Mouse (Mus musculus): Measurements from ENCODE around the gene Celsr1. TPM values are rescaled to one million over a fixed set of nuclear protein-coding genes. Genes with fewer than 3 reads are reported as not detected.

Celsr1 gene
- polyA plus RNA-seq, 1 experiment: 0.06 TPM

GRCm38 (mm10) chr15:85949421-85950164, 84.0 kb downstream of the Celsr1 start:
- peaks cover 52% of the 10 kb centered on the region for H3K27me3 ChIP-seq (ENCODE audit: control insufficient read depth, insufficient read depth, insufficient read length)
- H3K36me3 ChIP-seq (ENCODE audit: control insufficient read depth, insufficient read depth): no peaks in the 10 kb centered on the region
- no peak for TF ChIP-seq TCF3 (IDR thresholded peaks at IDR 0.05; ENCODE audit: insufficient read length, low read depth)
- TF ChIP-seq REST (IDR thresholded peaks at IDR 0.05; ENCODE audit: insufficient read depth, insufficient read length): no peak
- TF ChIP-seq SRF (IDR thresholded peaks at IDR 0.05; ENCODE audit: control insufficient read depth, insufficient read length, low read depth): no peak
- TF ChIP-seq MYOG (IDR thresholded peaks at IDR 0.05; ENCODE audit: control insufficient read depth in 1 of 3, insufficient read depth in 1 of 3, insufficient read length in 2 of 3, low read depth in 2 of 3): no peak
- no peak for TF ChIP-seq CEBPB (IDR thresholded peaks at IDR 0.05; ENCODE audit: insufficient read depth, poor library complexity, severe bottlenecking)
- TF ChIP-seq MYOD1 (IDR thresholded peaks at IDR 0.05; ENCODE audit: control insufficient read depth in 1 of 3, insufficient read length in 2 of 3, low read depth in 2 of 3): no peak
- TF ChIP-seq MAX (IDR thresholded peaks at IDR 0.05; ENCODE audit: low read depth): no peak
- TF ChIP-seq POLR2AphosphoS2 (IDR thresholded peaks at IDR 0.05; ENCODE audit: insufficient read length, low read depth): no peak
- TF ChIP-seq TCF12 (IDR thresholded peaks at IDR 0.05; ENCODE audit: insufficient read depth, poor library complexity, severe bottlenecking): no peak
- TF ChIP-seq POLR2A (IDR thresholded peaks at IDR 0.05; ENCODE audit: insufficient read length, low read depth): no peak
- TF ChIP-seq E2F4 (IDR thresholded peaks at IDR 0.05; ENCODE audit: insufficient read depth): no peak
- TF ChIP-seq USF1 (IDR thresholded peaks at IDR 0.05; ENCODE audit: low read depth): no peak
- H3K4me2 ChIP-seq (ENCODE audit: low read depth): no peak overlapping the region
- H3ac ChIP-seq (ENCODE audit: control insufficient read depth, insufficient read length): no peak overlapping the region
- H3K4me3 ChIP-seq: no peak overlapping the region
- no peaks in the 10 kb centered on the region for H3K79me2 ChIP-seq (ENCODE audit: control insufficient read depth, insufficient read depth)

- TF ChIP-seq E2F4 (IDR thresholded peaks at IDR 0.05; ENCODE audit: insufficient read depth): no peak
- H3K27me3 ChIP-seq (ENCODE audit: control insufficient read depth, insufficient read depth, insufficient read length): peaks cover 37% of the 10 kb centered on the region
- no peak overlapping the region for H3K4me2 ChIP-seq (ENCODE audit: low read depth)
These were observed 85.6 kb downstream of the Celsr1 start for GRCm38 (mm10) chr15:85947967-85948366.

GRCm38 (mm10) chr15:85947541-85947940, 86.0 kb downstream of the Celsr1 start:
- TF ChIP-seq CEBPB (IDR thresholded peaks at IDR 0.05; ENCODE audit: insufficient read depth, poor library complexity, severe bottlenecking): no peak
- no peak for TF ChIP-seq MYOD1 (IDR thresholded peaks at IDR 0.05; ENCODE audit: control insufficient read depth in 1 of 3, insufficient read length in 2 of 3, low read depth in 2 of 3)
- no peak for TF ChIP-seq MAX (IDR thresholded peaks at IDR 0.05; ENCODE audit: low read depth)
- TF ChIP-seq TCF12 (IDR thresholded peaks at IDR 0.05; ENCODE audit: insufficient read depth, poor library complexity, severe bottlenecking): no peak
- TF ChIP-seq USF1 (IDR thresholded peaks at IDR 0.05; ENCODE audit: low read depth): no peak
- TF ChIP-seq SRF (IDR thresholded peaks at IDR 0.05; ENCODE audit: control insufficient read depth, insufficient read length, low read depth): no peak
- no peak for TF ChIP-seq REST (IDR thresholded peaks at IDR 0.05; ENCODE audit: insufficient read depth, insufficient read length)
- no peak for TF ChIP-seq E2F4 (IDR thresholded peaks at IDR 0.05; ENCODE audit: insufficient read depth)
- no peak for TF ChIP-seq POLR2A (IDR thresholded peaks at IDR 0.05; ENCODE audit: insufficient read length, low read depth)
- no peak for TF ChIP-seq MYOG (IDR thresholded peaks at IDR 0.05; ENCODE audit: control insufficient read depth in 1 of 3, insufficient read depth in 1 of 3, insufficient read length in 2 of 3, low read depth in 2 of 3)
- no peak for TF ChIP-seq TCF3 (IDR thresholded peaks at IDR 0.05; ENCODE audit: insufficient read length, low read depth)
- TF ChIP-seq POLR2AphosphoS2 (IDR thresholded peaks at IDR 0.05; ENCODE audit: insufficient read length, low read depth): no peak
- Histone ChIP-seq H3K36me3 (ENCODE audit: control insufficient read depth, insufficient read depth) (no peaks in the 10 kb centered on the region), H3K79me2 (ENCODE audit: control insufficient read depth, insufficient read depth) (no peaks in the 10 kb centered on the region), H3K4me3 (no peak overlapping the region), H3ac (ENCODE audit: control insufficient read depth, insufficient read length) (no peak overlapping the region), H3K27me3 (ENCODE audit: control insufficient read depth, insufficient read depth, insufficient read length) (peaks cover 35% of the 10 kb centered on the region), H3K4me2 (ENCODE audit: low read depth) (no peak overlapping the region)

More at GRCm38 (mm10) chr15:85947967-85948366, 85.6 kb downstream of the Celsr1 start:
- Histone ChIP-seq H3K79me2 (ENCODE audit: control insufficient read depth, insufficient read depth) (no peaks in the 10 kb centered on the region), H3ac (ENCODE audit: control insufficient read depth, insufficient read length) (no peak overlapping the region), H3K4me3 (no peak overlapping the region), H3K36me3 (ENCODE audit: control insufficient read depth, insufficient read depth) (no peaks in the 10 kb centered on the region)

- Histone ChIP-seq H3K27me3 (ENCODE audit: control insufficient read depth, insufficient read depth, insufficient read length) (peaks cover 50% of the 10 kb centered on the region), H3K4me2 (ENCODE audit: low read depth) (no peak overlapping the region), H3K79me2 (ENCODE audit: control insufficient read depth, insufficient read depth) (no peaks in the 10 kb centered on the region), H3K36me3 (ENCODE audit: control insufficient read depth, insufficient read depth) (no peaks in the 10 kb centered on the region), H3K4me3 (no peak overlapping the region), H3ac (ENCODE audit: control insufficient read depth, insufficient read length) (no peak overlapping the region)
- TF ChIP-seq MAX (IDR thresholded peaks at IDR 0.05; ENCODE audit: low read depth) (no peak), POLR2A (IDR thresholded peaks at IDR 0.05; ENCODE audit: insufficient read length, low read depth) (no peak), E2F4 (IDR thresholded peaks at IDR 0.05; ENCODE audit: insufficient read depth) (no peak), TCF12 (IDR thresholded peaks at IDR 0.05; ENCODE audit: insufficient read depth, poor library complexity, severe bottlenecking) (no peak), SRF (IDR thresholded peaks at IDR 0.05; ENCODE audit: control insufficient read depth, insufficient read length, low read depth) (no peak), TCF3 (IDR thresholded peaks at IDR 0.05; ENCODE audit: insufficient read length, low read depth) (no peak), MYOG (IDR thresholded peaks at IDR 0.05; ENCODE audit: control insufficient read depth in 1 of 3, insufficient read depth in 1 of 3, insufficient read length in 2 of 3, low read depth in 2 of 3) (no peak), MYOD1 (IDR thresholded peaks at IDR 0.05; ENCODE audit: control insufficient read depth in 1 of 3, insufficient read length in 2 of 3, low read depth in 2 of 3) (no peak), POLR2AphosphoS2 (IDR thresholded peaks at IDR 0.05; ENCODE audit: insufficient read length, low read depth) (no peak), REST (IDR thresholded peaks at IDR 0.05; ENCODE audit: insufficient read depth, insufficient read length) (no peak), USF1 (IDR thresholded peaks at IDR 0.05; ENCODE audit: low read depth) (no peak)
These were observed 97.9 kb downstream of the Celsr1 start for GRCm38 (mm10) chr15:85935627-85936049.

- H3K36me3 ChIP-seq (ENCODE audit: control insufficient read depth, insufficient read depth): no peaks in the 10 kb centered on the region
- no peak overlapping the region for H3K4me2 ChIP-seq (ENCODE audit: low read depth)
- peaks cover 76% of the 10 kb centered on the region for H3K27me3 ChIP-seq (ENCODE audit: control insufficient read depth, insufficient read depth, insufficient read length)
- H3K4me3 ChIP-seq: no peak overlapping the region
- no peaks in the 10 kb centered on the region for H3K79me2 ChIP-seq (ENCODE audit: control insufficient read depth, insufficient read depth)
- TF ChIP-seq MYOD1 (IDR thresholded peaks at IDR 0.05; ENCODE audit: control insufficient read depth in 1 of 3, insufficient read length in 2 of 3, low read depth in 2 of 3) (no peak), TCF3 (IDR thresholded peaks at IDR 0.05; ENCODE audit: insufficient read length, low read depth) (no peak), POLR2A (IDR thresholded peaks at IDR 0.05; ENCODE audit: insufficient read length, low read depth) (no peak), TCF12 (IDR thresholded peaks at IDR 0.05; ENCODE audit: insufficient read depth, poor library complexity, severe bottlenecking) (no peak), CEBPB (IDR thresholded peaks at IDR 0.05; ENCODE audit: insufficient read depth, poor library complexity, severe bottlenecking) (no peak)
- no peak overlapping the region for H3ac ChIP-seq (ENCODE audit: control insufficient read depth, insufficient read length)
These were observed 105.4 kb downstream of the Celsr1 start for GRCm38 (mm10) chr15:85928161-85928560.

Measured in myocyte (in vitro differentiated cells).